Mouse (Mus musculus) cerebellum, adult 2 months (tissue): Measurements from ENCODE around the gene Zfp367.

ENCODE experiments used
- CTCF ChIP-seq: fragments of 200-500 bp; IDR thresholded peaks from 2 replicates; pipeline ENCODE4 v1.5.1; 2011; ENCODE audit warnings: low read depth, mild to moderate bottlenecking, control low read depth, low read length, moderate library complexity, borderline replicate concordance; ENCODE audit not compliant: insufficient read depth
- POLR2A ChIP-seq: fragments of 200-500 bp; IDR thresholded peaks from 2 replicates; pipeline ENCODE4 v1.6.1; 2011; ENCODE audit warnings: low read length, control low read depth, borderline replicate concordance; ENCODE audit not compliant: insufficient read depth

- TF ChIP-seq CTCF (no peak), POLR2A (no peak)
Observed at GRCm38 (mm10) chr13:64183583-64183982, 30.6 kb upstream of the Zfp367 start.
